Comparison of ENCODE assay signal across 10 mouse cellular contexts in the genomic region with DNA sequence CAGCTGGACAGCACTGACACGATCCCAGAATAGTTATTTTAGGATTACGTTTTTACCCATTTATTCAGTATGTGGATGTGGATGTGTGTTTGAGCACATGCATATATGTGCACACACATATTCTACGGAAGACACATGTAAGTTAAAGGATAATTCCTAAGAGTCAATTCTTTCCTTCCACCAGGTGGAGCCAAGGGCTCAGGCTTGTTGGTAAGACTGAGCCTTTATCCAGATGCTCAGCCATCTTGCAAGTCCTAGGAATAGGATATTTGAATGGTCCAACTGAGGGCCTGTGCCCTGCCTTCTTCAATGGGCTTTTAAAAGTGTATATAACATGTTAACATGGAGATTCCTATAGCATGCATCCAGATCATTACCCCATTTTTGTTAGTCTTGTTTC. TPM values are rescaled to one million over a fixed set of nuclear protein-coding genes. Genes with fewer than 3 reads are reported as not detected.
A peak's percentile ranks its signal among the peaks of the same experiment; 100 is the strongest.
DNase-seq lines count a peak whose midpoint lies in the region; ATAC-seq and TF ChIP-seq lines count a peak whose summit lies in the region.
"Had no signal": no experiment of that assay in that cellular context is flagged by ENCODE, and none has a peak within 500 bp of the region (broad histone marks: within the 10 kb centered on the region; RNA-seq: fewer than 3 reads in every experiment).

No protein-coding gene starts in this region.

- H3K27ac ChIP-seq in heart, postnatal 0 days (ENCODE audit: low read depth): peak overlapping the region; percentile 93
- H3K27ac ChIP-seq: embryonic facial prominence, embryonic 15.5 days; liver, embryonic 15.5 days had no signal

- 70% methylated on average over 3 of the region's 3 CpGs for WGBS in heart, postnatal 0 days

- no peak for TF ChIP-seq EP300 in heart, postnatal 0 days (IDR thresholded peaks at IDR 0.05; ENCODE audit: low read depth)

- H3K27me3 ChIP-seq in heart, postnatal 0 days (ENCODE audit: control insufficient read depth, insufficient read depth, low read length): no peaks in the 10 kb centered on the region
- H3K27me3 ChIP-seq: embryonic facial prominence, embryonic 15.5 days; liver, embryonic 15.5 days had no signal

- no peak overlapping the region for H3K4me2 ChIP-seq in heart, postnatal 0 days (ENCODE audit: low read depth, low read length)
- H3K4me2 ChIP-seq: embryonic facial prominence, embryonic 15.5 days; liver, embryonic 15.5 days had no signal

- DNase-seq in heart, postnatal 0 days (ENCODE audit: low spot score): no peak
- no peak for DNase-seq in heart, postnatal 14 days
- peak; percentile 12 for DNase-seq in thymus, postnatal 14 days
- no peak for DNase-seq in thymus, postnatal 4 days
- DNase-seq in frontal cortex, adult 2 months (ENCODE audit: extremely low spot score in 1 of 2, low spot score in 1 of 2): peak; percentile 20 to 82
- no peak for DNase-seq in ovary, postnatal 10 days (ENCODE audit: low spot score)

- no peak overlapping the region for H3K4me3 ChIP-seq in heart, postnatal 0 days (ENCODE audit: low read depth, low read length)
- H3K4me3 ChIP-seq: embryonic facial prominence, embryonic 15.5 days; liver, embryonic 15.5 days had no signal

- TF ChIP-seq CTCF in heart, postnatal 0 days (IDR thresholded peaks at IDR 0.05; ENCODE audit: low read depth): peak; percentile 61

- intact Hi-C loops in heart, postnatal 14 days (cut with DNase I): loop anchor here (2.0 kb wide), 1 partner anchor 88 kb away; no protein-coding TSS in a partner anchor

- H3K4me1 ChIP-seq in heart, postnatal 0 days (ENCODE audit: control insufficient read depth, insufficient read depth): no peaks in the 10 kb centered on the region
- H3K4me1 ChIP-seq: embryonic facial prominence, embryonic 15.5 days; liver, embryonic 15.5 days had no signal

- no peaks in the 10 kb centered on the region for H3K9me3 ChIP-seq in heart, postnatal 0 days (replicated peaks; ENCODE audit: control insufficient read depth, low read length)
- H3K9me3 ChIP-seq: embryonic facial prominence, embryonic 15.5 days; liver, embryonic 15.5 days had no signal

- H3K36me3 ChIP-seq in heart, postnatal 0 days (replicated peaks; ENCODE audit: control insufficient read depth, insufficient read depth, low read length): peaks cover 76% of the 10 kb centered on the region
- H3K36me3 ChIP-seq: embryonic facial prominence, embryonic 15.5 days; liver, embryonic 15.5 days had no signal

- no peak overlapping the region for H3K9ac ChIP-seq in heart, postnatal 0 days (replicated peaks; ENCODE audit: low read depth, low read length)
- H3K9ac ChIP-seq: embryonic facial prominence, embryonic 15.5 days; liver, embryonic 15.5 days had no signal

- no peak for ATAC-seq in heart, postnatal 0 days (ENCODE audit: insufficient read depth, low read depth)
- ATAC-seq in megakaryocyte progenitor cell, adult 5-6 weeks (replicated peaks; ENCODE audit: poor library complexity): peak; percentile 76
- ATAC-seq in megakaryocyte, adult 5-6 weeks (ENCODE audit: poor library complexity, severe bottlenecking): no peak

RNA-seq across cellular contexts. Expression of a gene that starts 38.8 kb away (rescaled TPM):
- total RNA-seq in heart, postnatal 0 days (2014; rRNA removed; ENCODE audit: low replicate concordance): 10.1 and 25.3 TPM in 2 replicates
- 9.1 and 9.8 TPM in 2 replicates for polyA plus RNA-seq in heart, postnatal 0 days (2015; fragmentation: Nextera tagmentation; extraction: Ambion mirVana)
- 10 to 100 TPM; 56.9 to 59.5 TPM for total RNA-seq in heart, postnatal 14 days (2021)
- polyA plus RNA-seq in frontal cortex, adult 2 months (2012; rRNA removed): 9.7 and 10.0 TPM in 2 replicates
- 23.8 and 24.4 TPM in 2 replicates for total RNA-seq in megakaryocyte progenitor cell, adult 5-6 weeks (2015)
- total RNA-seq in megakaryocyte progenitor cell, adult 5-6 weeks (2017): 36.5 and 42.5 TPM in 2 replicates
- total RNA-seq in megakaryocyte, adult 5-6 weeks (2015): 8.5 and 8.7 TPM in 2 replicates
- total RNA-seq in megakaryocyte, adult 5-6 weeks (2017): 14.4 and 14.8 TPM in 2 replicates

RNA-seq across cellular contexts. Expression of a gene that starts 43.9 kb away (rescaled TPM):
- total RNA-seq in heart, postnatal 0 days (2014; rRNA removed; ENCODE audit: low replicate concordance): 1,276 and 1,578 TPM in 2 replicates
- polyA plus RNA-seq in heart, postnatal 0 days (2015; fragmentation: Nextera tagmentation; extraction: Ambion mirVana): 2,012 and 2,143 TPM in 2 replicates
- 1,000 to 10,000 TPM; 1,811 to 1,984 TPM for total RNA-seq in heart, postnatal 14 days (2021)
- 25.8 and 26.1 TPM in 2 replicates for polyA plus RNA-seq in frontal cortex, adult 2 months (2012; rRNA removed)
- 0.10 and 0.20 TPM in 2 replicates for total RNA-seq in megakaryocyte progenitor cell, adult 5-6 weeks (2015)
- not detected in 2 replicates for total RNA-seq in megakaryocyte progenitor cell, adult 5-6 weeks (2017)
- 0.78 TPM in 1 of 2 replicates, not detected in the other for total RNA-seq in megakaryocyte, adult 5-6 weeks (2015)
- total RNA-seq in megakaryocyte, adult 5-6 weeks (2017): 0.11 TPM in 1 of 2 replicates, not detected in the other

Comparison
In these comparisons a context has a peak if more than half of its experiments do, and no peak if none do; other contexts are left out.
1. DNase-seq: peak in thymus, postnatal 14 days (single experiment) and frontal cortex, adult 2 months (2 of 2); none in heart, postnatal 0 days (single experiment), heart, postnatal 14 days (0 of 2), thymus, postnatal 4 days (single experiment) and ovary, postnatal 10 days (single experiment).
2. RNA of a gene that starts 43.9 kb away (total RNA-seq): 1,811 to 1,984 TPM in heart, postnatal 14 days and 1,276 to 1,578 TPM in heart, postnatal 0 days; 0.10 to 0.20 TPM in megakaryocyte progenitor cell, adult 5-6 weeks and 0.11 to 0.78 TPM in megakaryocyte, adult 5-6 weeks; every median in the first group is over 100 times any median in the second.